Mouse (Mus musculus) lung, adult 2 months (tissue): ENCODE measurements around the gene Rnf222.

Experiments
- CTCF ChIP-seq: fragments of 200-500 bp; IDR thresholded peaks from 2 replicates; pipeline ENCODE4 v1.5.1; 2011; ENCODE audit warnings: mild to moderate bottlenecking, low read length, control low read depth; ENCODE audit not compliant: insufficient read depth
- POLR2A ChIP-seq: fragments of 200-500 bp; IDR thresholded peaks from 2 replicates; pipeline ENCODE4 v1.6.1; 2011; ENCODE audit warnings: low read depth, mild to moderate bottlenecking, control low read depth, low read length, borderline replicate concordance; ENCODE audit errors: extremely low read depth

DNA sequence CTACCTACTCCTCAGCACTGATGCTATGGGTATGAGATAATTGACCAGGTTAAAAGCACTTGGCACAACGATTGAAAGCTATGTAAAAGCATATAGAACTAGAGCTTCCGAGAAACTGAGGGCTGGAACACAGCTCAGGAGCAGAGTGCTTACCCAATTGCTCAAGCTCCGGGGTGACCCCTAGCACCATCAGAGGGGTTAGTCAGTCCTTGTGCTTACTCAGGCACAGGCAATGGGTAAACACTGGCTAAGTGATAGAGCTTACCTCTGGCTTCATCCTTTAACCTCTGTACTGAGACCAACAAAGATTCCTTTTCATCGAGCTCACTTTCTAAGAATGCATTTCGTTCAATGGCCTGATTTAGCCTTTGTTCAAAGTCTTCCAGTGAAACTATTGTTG is 48.7 kb upstream of the Rnf222 start:
- TF ChIP-seq POLR2A (no peak), CTCF (no peak)
